Mouse (Mus musculus) brown adipose tissue, adult 24 weeks (tissue): ENCODE results near the gene Sppl2c. TPM values are rescaled to one million over a fixed set of nuclear protein-coding genes. Genes with fewer than 3 reads are reported as not detected.

ENCODE experiments used
- H3K27ac ChIP-seq: fragments of 200-500 bp; replicated peaks from 2 replicates; pipeline ENCODE4 v1.5.1; 2012; ENCODE audit warnings: low read depth, mild to moderate bottlenecking, low read length
- H3K4me1 ChIP-seq: fragments of 200-500 bp; 2 replicates; pipeline ENCODE4 v1.6.1; 2012; ENCODE audit warnings: low read length, mixed read lengths; ENCODE audit not compliant: control insufficient read depth, insufficient read depth, insufficient read length
- H3K4me3 ChIP-seq: fragments of 200-500 bp; 2 replicates; pipeline ENCODE4 v1.5.1; 2012; ENCODE audit warnings: low read depth, mild to moderate bottlenecking, low read length, moderate library complexity; ENCODE audit not compliant: insufficient read depth
- polyA plus RNA-seq: library from polyadenylated mRNA; stranded (reverse); fragments of >200 nt; gene quantifications from 2 replicates; pipeline ENCODE4 v1.2.4, GENCODE M21; 2012; ENCODE audit not compliant: missing spikeins, insufficient read depth, insufficient read length

The Sppl2c gene
- not detected in 2 replicates for polyA plus RNA-seq

GRCm38 (mm10) chr11:104186135-104186836 is at the start of gene Sppl2c:
Sppl2c (plus strand) TSS chr11:104186327.
- H3K4me1 ChIP-seq, result no peaks in the 10 kb centered on the region
- H3K4me3 ChIP-seq, result no peak within 1 kb of the TSS
- no peak within 1 kb of the TSS for H3K27ac ChIP-seq

GRCm38 (mm10) chr11:104138976-104139375 is 47.2 kb upstream of the Sppl2c start:
- Histone ChIP-seq H3K4me1 (no peaks in the 10 kb centered on the region), H3K27ac (no peak overlapping the region), H3K4me3 (no peak overlapping the region)

GRCm38 (mm10) chr11:104144930-104145329 is 41.2 kb upstream of the Sppl2c start:
- Histone ChIP-seq H3K4me1 (no peaks in the 10 kb centered on the region), H3K4me3 (no peak overlapping the region), H3K27ac (no peak overlapping the region)

- Histone ChIP-seq H3K4me3 (no peak overlapping the region), H3K27ac (no peak overlapping the region), H3K4me1 (no peaks in the 10 kb centered on the region)
Observed at GRCm38 (mm10) chr11:104148787-104149186, 37.3 kb upstream of the Sppl2c start.

GRCm38 (mm10) chr11:104150911-104151310 is 35.2 kb upstream of the Sppl2c start:
- no peak overlapping the region for H3K4me3 ChIP-seq
- no peaks in the 10 kb centered on the region for H3K4me1 ChIP-seq
- H3K27ac ChIP-seq, result no peak overlapping the region

GRCm38 (mm10) chr11:104154332-104154731 is 31.8 kb upstream of the Sppl2c start:
- no peaks in the 10 kb centered on the region for H3K4me1 ChIP-seq
- no peak overlapping the region for H3K4me3 ChIP-seq
- H3K27ac ChIP-seq, result no peak overlapping the region

GRCm38 (mm10) chr11:104154820-104155635 is 31.1 kb upstream of the Sppl2c start:
- Histone ChIP-seq H3K4me1 (no peaks in the 10 kb centered on the region), H3K4me3 (no peak overlapping the region)

GRCm38 (mm10) chr11:104155899-104156298 is 30.2 kb upstream of the Sppl2c start:
- no peak overlapping the region for H3K4me3 ChIP-seq
- H3K27ac ChIP-seq, result no peak overlapping the region
- H3K4me1 ChIP-seq, result no peaks in the 10 kb centered on the region

More at GRCm38 (mm10) chr11:104154820-104155635, 31.1 kb upstream of the Sppl2c start:
- no peak overlapping the region for H3K27ac ChIP-seq

GRCm38 (mm10) chr11:104156391-104156790 is 29.7 kb upstream of the Sppl2c start:
- Histone ChIP-seq H3K4me1 (no peaks in the 10 kb centered on the region), H3K27ac (no peak overlapping the region), H3K4me3 (no peak overlapping the region)

- Histone ChIP-seq H3K4me1 (no peaks in the 10 kb centered on the region), H3K4me3 (no peak overlapping the region), H3K27ac (no peak overlapping the region)
Observed at GRCm38 (mm10) chr11:104157603-104158259, 28.4 kb upstream of the Sppl2c start.

- Histone ChIP-seq H3K4me1 (no peaks in the 10 kb centered on the region), H3K4me3 (no peak overlapping the region), H3K27ac (no peak overlapping the region)
Observed at GRCm38 (mm10) chr11:104158260-104158907, 27.7 kb upstream of the Sppl2c start.

GRCm38 (mm10) chr11:104159769-104160272 is 26.3 kb upstream of the Sppl2c start:
- H3K4me1 ChIP-seq, result no peaks in the 10 kb centered on the region
- H3K4me3 ChIP-seq, result no peak overlapping the region
- no peak overlapping the region for H3K27ac ChIP-seq

GRCm38 (mm10) chr11:104161153-104161552 is 25.0 kb upstream of the Sppl2c start:
- Histone ChIP-seq H3K4me3 (no peak overlapping the region), H3K27ac (no peak overlapping the region), H3K4me1 (no peaks in the 10 kb centered on the region)

- no peaks in the 10 kb centered on the region for H3K4me1 ChIP-seq
- no peak overlapping the region for H3K27ac ChIP-seq
- no peak overlapping the region for H3K4me3 ChIP-seq
Observed at GRCm38 (mm10) chr11:104164257-104164656, 21.9 kb upstream of the Sppl2c start.
